9 mouse cellular contexts compared by ENCODE assay signal in the genomic region with DNA sequence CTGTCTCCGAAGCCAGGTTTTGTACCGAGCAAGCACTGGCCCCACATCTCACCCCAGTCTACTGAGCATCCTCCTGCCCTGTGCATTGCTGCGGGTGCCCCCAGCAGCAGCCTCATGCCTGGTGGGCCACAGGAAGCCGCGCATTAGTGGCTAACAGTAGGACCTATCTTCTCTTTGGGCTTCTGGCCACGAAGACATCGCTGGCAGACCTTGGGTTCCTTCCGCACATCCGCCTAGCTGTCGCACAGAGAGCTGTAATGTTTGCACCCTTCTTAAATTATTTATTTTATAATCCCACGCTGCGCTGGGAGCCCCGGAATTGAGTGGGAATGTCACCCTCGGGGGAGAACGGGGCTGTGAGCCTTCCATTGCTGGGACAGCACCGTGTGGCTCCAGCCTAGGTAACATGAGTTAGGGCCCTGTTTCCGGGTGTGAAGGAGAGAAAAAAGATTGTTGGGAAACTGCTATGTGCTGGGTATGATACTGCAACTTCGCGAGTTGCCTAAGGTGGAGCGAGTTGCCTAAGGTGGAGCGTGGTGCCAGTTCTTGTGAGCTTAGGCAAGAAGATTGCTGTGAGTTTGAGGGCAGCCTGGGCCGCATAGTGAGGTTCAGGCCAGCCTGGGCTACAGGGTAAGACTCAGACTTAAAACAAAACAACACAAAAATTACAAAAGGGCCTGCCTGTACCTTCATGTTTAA. TPM values are rescaled to one million over a fixed set of nuclear protein-coding genes. Genes with fewer than 3 reads are reported as not detected.
A peak's percentile ranks its signal among the peaks of the same experiment; 100 is the strongest.
DNase-seq lines count a peak whose midpoint lies in the region; ATAC-seq and TF ChIP-seq lines count a peak whose summit lies in the region.
"Had no signal": no experiment of that assay in that cellular context is flagged by ENCODE, and none has a peak within 500 bp of the region (broad histone marks: within the 10 kb centered on the region; RNA-seq: fewer than 3 reads in every experiment).

No protein-coding gene starts in this region.

- H3K9ac ChIP-seq in neural tube, embryonic 11.5 days (ENCODE audit: low read length) = peak overlapping the region; percentile 65
- peak overlapping the region; percentile 75 for H3K9ac ChIP-seq in heart, embryonic 14.5 days (ENCODE audit: low read length)
- H3K9ac ChIP-seq in liver, embryonic 16.5 days (ENCODE audit: low read depth, low read length) = peak overlapping the region; percentile 50

- no peaks in the 10 kb centered on the region for H3K9me3 ChIP-seq in neural tube, embryonic 11.5 days (ENCODE audit: control insufficient read depth, low read length)
- no peaks in the 10 kb centered on the region for H3K9me3 ChIP-seq in heart, embryonic 14.5 days (ENCODE audit: control insufficient read depth, low read length)
- H3K9me3 ChIP-seq in liver, embryonic 16.5 days (replicated peaks; ENCODE audit: control insufficient read depth, low read length) = no peaks in the 10 kb centered on the region

- TF ChIP-seq POLR2A in small intestine, adult 2 months (IDR thresholded peaks at IDR 0.05; ENCODE audit: low read depth, low read length) = no peak

- no peaks in the 10 kb centered on the region for H3K36me3 ChIP-seq in neural tube, embryonic 11.5 days (ENCODE audit: control insufficient read depth, insufficient read depth, low read length)
- no peaks in the 10 kb centered on the region for H3K36me3 ChIP-seq in heart, embryonic 14.5 days (ENCODE audit: control insufficient read depth, insufficient read depth, low read length)
- H3K36me3 ChIP-seq in liver, embryonic 16.5 days (ENCODE audit: control insufficient read depth, insufficient read depth) = no peaks in the 10 kb centered on the region
- no peaks in the 10 kb centered on the region for H3K36me3 ChIP-seq in small intestine, adult 2 months (ENCODE audit: control insufficient read depth, insufficient read depth, low read length)

- peak overlapping the region; percentile 64 for H3K4me2 ChIP-seq in neural tube, embryonic 11.5 days (ENCODE audit: low read depth)
- peak overlapping the region; percentile 85 for H3K4me2 ChIP-seq in heart, embryonic 14.5 days (ENCODE audit: low read length)
- H3K4me2 ChIP-seq in liver, embryonic 16.5 days (ENCODE audit: low read depth, low read length) = peak overlapping the region; percentile 84

- peak overlapping the region; percentile 54 for H3K4me3 ChIP-seq in neural tube, embryonic 11.5 days (ENCODE audit: low read depth, low read length)
- peak overlapping the region; percentile 47 to 56 for H3K4me3 ChIP-seq in heart, embryonic 14.5 days (ENCODE audit: control insufficient read depth in 1 of 2, insufficient read depth in 1 of 2, low read depth in 1 of 2, low read length in 2 of 2)
- peak overlapping the region; percentile 66 for H3K4me3 ChIP-seq in liver, embryonic 16.5 days (ENCODE audit: low read depth, low read length)
- peak overlapping the region; percentile 66 for H3K4me3 ChIP-seq in small intestine, adult 2 months (ENCODE audit: low read depth, low read length)

- 39% methylated on average over 22 of the region's 22 CpGs for WGBS in neural tube, embryonic 11.5 days
- WGBS in heart, embryonic 14.5 days = 36% methylated on average over 22 of the region's 22 CpGs
- WGBS in liver, embryonic 16.5 days (ENCODE audit: insufficient replicate concordance) = 17% methylated on average over 22 of the region's 22 CpGs
- 39% methylated on average over 22 of the region's 22 CpGs for WGBS in small intestine, adult 2 months

- peak; percentile 10 for DNase-seq in adrenal gland, adult 8-10 months
- no peak for DNase-seq in adrenal gland, adult 18-20 months (ENCODE audit: low spot score in 2 of 2)
- no peak for DNase-seq in neural tube, embryonic 11.5 days (ENCODE audit: low spot score)
- DNase-seq in neural tube, embryonic 10.5 days (ENCODE audit: extremely low spot score, low spot score) = no peak
- no peak for DNase-seq in adrenal gland, postnatal 25 days

- peaks cover 22% of the 10 kb centered on the region for H3K4me1 ChIP-seq in neural tube, embryonic 11.5 days (ENCODE audit: control insufficient read depth, insufficient read depth, low read length)
- H3K4me1 ChIP-seq in heart, embryonic 14.5 days (ENCODE audit: control insufficient read depth in 2 of 2, insufficient read depth in 2 of 2, low read length in 2 of 2) = peaks cover 28 to 47% of the 10 kb centered on the region in 2 experiments; a peak in 3 of 4 replicates
- peaks cover 53% of the 10 kb centered on the region for H3K4me1 ChIP-seq in liver, embryonic 16.5 days (ENCODE audit: control insufficient read depth, low read depth, low read length)
- H3K4me1 ChIP-seq in small intestine, adult 2 months (ENCODE audit: control insufficient read depth, insufficient read depth, insufficient read length, low read length) = peaks cover 15% of the 10 kb centered on the region; the same call in 1 of the 2 replicates

- peak; percentile 17; the same call in 1 of the 2 replicates for ATAC-seq in neural tube, embryonic 11.5 days (ENCODE audit: insufficient read depth, low FRiP score, low TSS enrichment)
- no peak for ATAC-seq in heart, embryonic 14.5 days (ENCODE audit: insufficient number of reproducible peaks, insufficient read depth, low FRiP score, low read depth)
- no peak for ATAC-seq in liver, embryonic 16.5 days (ENCODE audit: low read depth)

- no peak overlapping the region for H3K27ac ChIP-seq in neural tube, embryonic 11.5 days (ENCODE audit: low read depth, low read length)
- H3K27ac ChIP-seq in heart, embryonic 14.5 days (replicated peaks in 1 of 2; ENCODE audit: control insufficient read depth in 1 of 2, insufficient read depth in 1 of 2, low read depth in 2 of 2, low read length in 2 of 2) = peak overlapping the region in 1 of 2 experiments; percentile 45; a peak in 1 of 4 replicates
- H3K27ac ChIP-seq in liver, embryonic 16.5 days (ENCODE audit: low read length) = peak overlapping the region; percentile 70
- H3K27ac ChIP-seq in small intestine, adult 2 months (ENCODE audit: insufficient read depth, low read depth, low read length) = peak overlapping the region; percentile 31

- no peaks in the 10 kb centered on the region for H3K27me3 ChIP-seq in neural tube, embryonic 11.5 days (ENCODE audit: control insufficient read depth, insufficient read depth, low read length)
- no peaks in the 10 kb centered on the region for H3K27me3 ChIP-seq in heart, embryonic 14.5 days (ENCODE audit: control insufficient read depth, insufficient read depth, low read length)
- no peaks in the 10 kb centered on the region for H3K27me3 ChIP-seq in liver, embryonic 16.5 days (ENCODE audit: control insufficient read depth, insufficient read depth, low read depth, low read length)
- no peaks in the 10 kb centered on the region for H3K27me3 ChIP-seq in small intestine, adult 2 months (ENCODE audit: control insufficient read depth, insufficient read depth, low read length)

- no peak for TF ChIP-seq CTCF in small intestine, adult 2 months (IDR thresholded peaks at IDR 0.05; ENCODE audit: extremely low read depth, insufficient read length, insufficient replicate concordance, low read depth, low read length)

RNA-seq across cellular contexts. Expression of a gene that starts 0.9 kb away (rescaled TPM):
- total RNA-seq in adrenal gland, adult 8-10 months (2022) = 10 to 100 TPM in 2 of 4 experiments, 1 to 10 TPM in 2; 8.7 to 15.1 (median 10.3) TPM
- 10 to 100 TPM in 1 of 2 experiments, 1 to 10 TPM in 1; 6.3 to 10.6 TPM for total RNA-seq in adrenal gland, adult 18-20 months (2021)
- polyA plus RNA-seq in neural tube, embryonic 11.5 days (2014; fragmentation: Nextera tagmentation; extraction: Ambion mirVana) = 14.4 and 15.5 TPM in 2 replicates
- polyA plus RNA-seq in heart, embryonic 14.5 days (2014; fragmentation: Nextera tagmentation; extraction: Ambion mirVana) = 11.0 and 11.5 TPM in 2 replicates
- 8.6 and 8.7 TPM in 2 replicates for polyA plus RNA-seq in liver, embryonic 16.5 days (2015; fragmentation: Nextera tagmentation; extraction: Ambion mirVana)
- polyA plus RNA-seq in small intestine, adult 2 months (2012; rRNA removed) = 10.5 and 10.6 TPM in 2 replicates
- 9.5 and 11.3 TPM in 2 replicates for total RNA-seq in adrenal gland, postnatal 25 days (2021)

RNA-seq across cellular contexts. Expression of a gene that starts 58.6 kb away (rescaled TPM):
- not detected for total RNA-seq in adrenal gland, adult 8-10 months (2022)
- not detected for total RNA-seq in adrenal gland, adult 18-20 months (2021)
- polyA plus RNA-seq in neural tube, embryonic 11.5 days (2014; fragmentation: Nextera tagmentation; extraction: Ambion mirVana) = not detected in 2 replicates
- not detected in 2 replicates for polyA plus RNA-seq in heart, embryonic 14.5 days (2014; fragmentation: Nextera tagmentation; extraction: Ambion mirVana)
- polyA plus RNA-seq in liver, embryonic 16.5 days (2015; fragmentation: Nextera tagmentation; extraction: Ambion mirVana) = 0.59 and 1.2 TPM in 2 replicates
- polyA plus RNA-seq in small intestine, adult 2 months (2012; rRNA removed) = not detected in 2 replicates
- total RNA-seq in adrenal gland, postnatal 25 days (2021) = not detected in 2 replicates
- polyA plus RNA-seq: gonadal fat pad, adult 2 months had no signal
